ENCODE assay signal across 16 mouse cellular contexts in the genomic region with DNA sequence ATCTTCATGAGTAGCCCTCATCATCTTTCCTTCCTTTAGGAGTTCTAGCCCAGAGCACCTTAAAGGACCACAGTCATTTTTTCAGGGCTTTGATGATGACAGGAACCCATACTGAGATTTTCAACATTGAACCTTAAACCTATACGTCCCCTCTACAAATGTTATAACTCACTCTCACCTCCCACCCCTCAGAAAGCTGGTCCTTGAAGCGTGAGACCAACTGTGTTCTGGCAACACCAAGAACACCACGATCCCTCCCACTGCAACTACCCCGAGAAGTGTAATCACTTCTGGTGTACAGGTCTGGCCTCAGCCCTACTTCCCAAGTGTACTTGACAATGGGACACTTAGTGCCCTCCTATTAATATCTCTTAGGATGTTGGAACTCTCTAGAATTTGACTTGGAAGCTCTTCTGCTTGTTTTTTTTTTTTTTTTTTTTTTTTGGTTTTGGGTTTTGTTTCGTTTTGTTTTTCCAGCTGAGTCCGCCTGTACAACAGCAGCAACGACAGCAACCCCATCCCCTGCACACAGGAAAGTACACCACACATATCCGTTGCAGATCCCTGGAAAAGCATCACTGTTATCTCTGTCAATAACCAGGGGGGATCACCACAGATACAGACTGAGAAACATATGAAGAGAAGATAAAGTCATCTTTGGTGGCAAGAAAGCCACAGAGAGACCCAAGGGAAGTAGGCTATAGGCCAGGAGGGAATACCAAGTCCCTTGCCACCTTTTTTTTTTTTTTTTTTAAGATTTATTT. TPM values are rescaled to one million over a fixed set of nuclear protein-coding genes. Genes with fewer than 3 reads are reported as not detected.
DNase-seq lines count a peak whose midpoint lies in the region; ATAC-seq and TF ChIP-seq lines count a peak whose summit lies in the region.
"Had no signal": no experiment of that assay in that cellular context is flagged by ENCODE, and none has a peak within 500 bp of the region (broad histone marks: within the 10 kb centered on the region; RNA-seq: fewer than 3 reads in every experiment).

No protein-coding gene starts in this region.

- H3K27ac ChIP-seq in hindbrain, postnatal 0 days, result peak overlapping the region; percentile 49; the same call in 1 of the 2 replicates
- no peak overlapping the region for H3K27ac ChIP-seq in hindbrain, embryonic 13.5 days
- H3K27ac ChIP-seq in lung, postnatal 0 days (ENCODE audit: low read length), result peak overlapping the region; percentile 35; the same call in 1 of the 2 replicates
- peak overlapping the region; percentile 94 for H3K27ac ChIP-seq in liver, embryonic 16.5 days (ENCODE audit: low read length)
- H3K27ac ChIP-seq: stomach, postnatal 0 days had no signal

- WGBS in hindbrain, postnatal 0 days, result 67% methylated on average over 8 of the region's 8 CpGs
- WGBS in hindbrain, embryonic 13.5 days, result 87% methylated on average over 8 of the region's 8 CpGs
- 53% methylated on average over 8 of the region's 8 CpGs for WGBS in lung, postnatal 0 days
- WGBS in liver, embryonic 16.5 days (ENCODE audit: insufficient replicate concordance), result 28% methylated on average over 8 of the region's 8 CpGs

- no peak overlapping the region for H3K4me2 ChIP-seq in hindbrain, postnatal 0 days (ENCODE audit: low read depth, low read length)
- H3K4me2 ChIP-seq in hindbrain, embryonic 13.5 days, result no peak overlapping the region
- peak overlapping the region; percentile 23; the same call in 1 of the 2 replicates for H3K4me2 ChIP-seq in lung, postnatal 0 days (replicated peaks; ENCODE audit: low read depth, low read length)
- peak overlapping the region; percentile 85 for H3K4me2 ChIP-seq in liver, embryonic 16.5 days (ENCODE audit: low read depth, low read length)

- no peak for TF ChIP-seq CTCF in hindbrain, postnatal 0 days (IDR thresholded peaks at IDR 0.05; ENCODE audit: low read depth)
- no peak for TF ChIP-seq CTCF in lung, postnatal 0 days (IDR thresholded peaks at IDR 0.05)

- H3K27me3 ChIP-seq in hindbrain, postnatal 0 days (ENCODE audit: insufficient read depth, low read length), result 0 out of 2 replicates have a peak, but pooled peaks cover 5% of the 10 kb centered on the region
- H3K27me3 ChIP-seq in hindbrain, embryonic 13.5 days, result peaks cover 16% of the 10 kb centered on the region
- no peaks in the 10 kb centered on the region for H3K27me3 ChIP-seq in lung, postnatal 0 days (replicated peaks; ENCODE audit: insufficient read depth, low read length)
- H3K27me3 ChIP-seq in erythroblast, embryonic 14.5 days (ENCODE audit: control insufficient read depth), result peaks cover 2% of the 10 kb centered on the region; the same call in 1 of the 2 replicates
- no peaks in the 10 kb centered on the region for H3K27me3 ChIP-seq in liver, embryonic 16.5 days (ENCODE audit: control insufficient read depth, insufficient read depth, low read depth, low read length)

- no peaks in the 10 kb centered on the region for H3K9me3 ChIP-seq in hindbrain, postnatal 0 days (ENCODE audit: low read length)
- no peaks in the 10 kb centered on the region for H3K9me3 ChIP-seq in hindbrain, embryonic 13.5 days
- H3K9me3 ChIP-seq in lung, postnatal 0 days (ENCODE audit: low read length), result no peaks in the 10 kb centered on the region
- no peaks in the 10 kb centered on the region for H3K9me3 ChIP-seq in erythroblast, embryonic 14.5 days (ENCODE audit: control insufficient read depth, low read length)
- H3K9me3 ChIP-seq in liver, embryonic 16.5 days (replicated peaks; ENCODE audit: control insufficient read depth, low read length), result no peaks in the 10 kb centered on the region

- no peak for ATAC-seq in hindbrain, postnatal 0 days
- ATAC-seq in hindbrain, embryonic 13.5 days (ENCODE audit: low FRiP score), result no peak
- no peak for ATAC-seq in lung, postnatal 0 days
- ATAC-seq in liver, embryonic 16.5 days (ENCODE audit: low read depth), result peak; percentile 9
- ATAC-seq in megakaryocyte progenitor cell, adult 5-6 weeks (replicated peaks; ENCODE audit: poor library complexity), result no peak

- no peak overlapping the region for H3K4me3 ChIP-seq in hindbrain, postnatal 0 days (ENCODE audit: low read length)
- H3K4me3 ChIP-seq in hindbrain, embryonic 13.5 days, result no peak overlapping the region
- no peak overlapping the region for H3K4me3 ChIP-seq in lung, postnatal 0 days (ENCODE audit: low read depth, low read length)
- H3K4me3 ChIP-seq in erythroblast, embryonic 14.5 days (replicated peaks), result peak overlapping the region; percentile 57
- peak overlapping the region; percentile 65 for H3K4me3 ChIP-seq in liver, embryonic 16.5 days (ENCODE audit: low read depth, low read length)
- H3K4me3 ChIP-seq: myocyte had no signal

- TF ChIP-seq EP300 in lung, postnatal 0 days (IDR thresholded peaks at IDR 0.05), result no peak

- peaks cover 10% of the 10 kb centered on the region; the same call in 1 of the 2 replicates for H3K4me1 ChIP-seq in hindbrain, postnatal 0 days (ENCODE audit: insufficient read depth, low read length)
- H3K4me1 ChIP-seq in hindbrain, embryonic 13.5 days (replicated peaks), result peaks cover 37% of the 10 kb centered on the region
- H3K4me1 ChIP-seq in lung, postnatal 0 days (ENCODE audit: insufficient read depth, low read depth, low read length), result peaks cover 9% of the 10 kb centered on the region; the same call in 1 of the 2 replicates
- H3K4me1 ChIP-seq in erythroblast, embryonic 14.5 days (ENCODE audit: control insufficient read depth), result peaks cover 92% of the 10 kb centered on the region
- H3K4me1 ChIP-seq in liver, embryonic 16.5 days (ENCODE audit: control insufficient read depth, low read depth, low read length), result peaks cover 67% of the 10 kb centered on the region

- no peak overlapping the region for H3K9ac ChIP-seq in hindbrain, postnatal 0 days (replicated peaks; ENCODE audit: low read length)
- H3K9ac ChIP-seq in hindbrain, embryonic 13.5 days, result no peak overlapping the region
- H3K9ac ChIP-seq in lung, postnatal 0 days (replicated peaks; ENCODE audit: low read depth), result no peak overlapping the region
- H3K9ac ChIP-seq in liver, embryonic 16.5 days (ENCODE audit: low read depth, low read length), result peak overlapping the region; percentile 51

- H3K36me3 ChIP-seq in hindbrain, postnatal 0 days (ENCODE audit: insufficient read depth, low read length), result no peaks in the 10 kb centered on the region
- H3K36me3 ChIP-seq in hindbrain, embryonic 13.5 days, result no peaks in the 10 kb centered on the region
- H3K36me3 ChIP-seq in lung, postnatal 0 days (ENCODE audit: insufficient read depth, low read length), result peaks cover 10% of the 10 kb centered on the region; the same call in 1 of the 2 replicates
- H3K36me3 ChIP-seq in erythroblast, embryonic 14.5 days (ENCODE audit: control insufficient read depth), result peaks cover 99% of the 10 kb centered on the region
- H3K36me3 ChIP-seq in liver, embryonic 16.5 days (ENCODE audit: control insufficient read depth, insufficient read depth), result peaks cover 38% of the 10 kb centered on the region

- DNase-seq in hindbrain, postnatal 0 days (ENCODE audit: low spot score), result no peak
- peak; percentile 12 for DNase-seq in lung, postnatal 0 days (ENCODE audit: low spot score)
- no peak for DNase-seq in lung, postnatal 4 days

RNA-seq across cellular contexts. Expression of gene Rgcc, which starts 7.2 kb away (rescaled TPM):
- 68.6 and 74.4 TPM in 2 replicates for total RNA-seq in hindbrain, postnatal 0 days (2014; rRNA removed)
- polyA plus RNA-seq in hindbrain, postnatal 0 days (2015; fragmentation: Nextera tagmentation; extraction: Ambion mirVana), result 43.3 and 55.1 TPM in 2 replicates
- polyA plus RNA-seq in hindbrain, embryonic 13.5 days (2015; fragmentation: Nextera tagmentation; extraction: Ambion mirVana), result 29.4 and 38.8 TPM in 2 replicates
- polyA plus RNA-seq in lung, postnatal 0 days (2015; fragmentation: Nextera tagmentation; extraction: Ambion mirVana), result 357 and 645 TPM in 2 replicates
- 77.8 and 94.4 TPM in 2 replicates for polyA plus RNA-seq in erythroblast, embryonic 14.5 days (2012)
- 237 and 262 TPM in 2 replicates for polyA plus RNA-seq in liver, embryonic 16.5 days (2015; fragmentation: Nextera tagmentation; extraction: Ambion mirVana)
- total RNA-seq in megakaryocyte progenitor cell, adult 5-6 weeks (2015), result 183 and 199 TPM in 2 replicates
- total RNA-seq in megakaryocyte progenitor cell, adult 5-6 weeks (2017), result 212 and 243 TPM in 2 replicates

RNA-seq across cellular contexts. Expression of gene Zfp957, which starts 47.1 kb away (rescaled TPM):
- not detected in 2 replicates for total RNA-seq in hindbrain, postnatal 0 days (2014; rRNA removed)
- not detected in 2 replicates for polyA plus RNA-seq in hindbrain, postnatal 0 days (2015; fragmentation: Nextera tagmentation; extraction: Ambion mirVana)
- polyA plus RNA-seq in hindbrain, embryonic 13.5 days (2015; fragmentation: Nextera tagmentation; extraction: Ambion mirVana), result not detected in 2 replicates
- not detected in 2 replicates for polyA plus RNA-seq in lung, postnatal 0 days (2015; fragmentation: Nextera tagmentation; extraction: Ambion mirVana)
- 0.04 TPM in 1 of 2 replicates, not detected in the other for polyA plus RNA-seq in erythroblast, embryonic 14.5 days (2012)
- not detected in 2 replicates for polyA plus RNA-seq in liver, embryonic 16.5 days (2015; fragmentation: Nextera tagmentation; extraction: Ambion mirVana)
- total RNA-seq in megakaryocyte progenitor cell, adult 5-6 weeks (2015), result not detected in 2 replicates
- not detected in 2 replicates for total RNA-seq in megakaryocyte progenitor cell, adult 5-6 weeks (2017)
- total RNA-seq: adrenal gland, postnatal 36 days; gastrocnemius, adult 18-20 months; left cerebral cortex, postnatal 4 days; megakaryocyte-erythroid progenitor cell, adult 5-6 weeks had no signal
- polyA plus RNA-seq: cortical plate, adult 2 months; heart, embryonic 11.5 days; hindbrain, embryonic 11.5 days; myocyte; stomach, postnatal 0 days had no signal

Comparison
In these comparisons a context has a peak if more than half of its experiments do, and no peak if none do; other contexts are left out.
1. H3K4me2 ChIP-seq: peak in lung, postnatal 0 days (single experiment) and liver, embryonic 16.5 days (single experiment); none in hindbrain, postnatal 0 days (single experiment) and hindbrain, embryonic 13.5 days (single experiment).
2. H3K4me3 ChIP-seq: peak in erythroblast, embryonic 14.5 days (single experiment) and liver, embryonic 16.5 days (single experiment); none in hindbrain, postnatal 0 days (single experiment), hindbrain, embryonic 13.5 days (single experiment) and lung, postnatal 0 days (single experiment).